Mouse (Mus musculus): ENCODE measurements around the gene Nbl1.

- TF ChIP-seq POLR2A (IDR thresholded peaks at IDR 0.05; ENCODE audit: low read depth, low read length) (no peak), CTCF (IDR thresholded peaks at IDR 0.05; ENCODE audit: extremely low read depth, insufficient read length, insufficient replicate concordance, low read depth, low read length) (0 out of 2 replicates have a peak, but pooled peaks have one; percentile 6)
Measured at GRCm38 (mm10) chr4:139078726-139079125, 14.1 kb downstream of the Nbl1 start.
